Mouse (Mus musculus): ENCODE data around the gene Mtor.

- no peak for TF ChIP-seq POLR2A (IDR thresholded peaks at IDR 0.05; ENCODE audit: insufficient read length, low read depth)
- no peak for TF ChIP-seq MYOG (IDR thresholded peaks at IDR 0.05; ENCODE audit: control insufficient read depth in 1 of 3, insufficient read depth in 1 of 3, insufficient read length in 2 of 3, low read depth in 2 of 3)
- TF ChIP-seq MYOD1 (IDR thresholded peaks at IDR 0.05; ENCODE audit: control insufficient read depth in 1 of 3, insufficient read length in 2 of 3, low read depth in 2 of 3), result no peak
Measured at GRCm38 (mm10) chr4:148469487-148470252, 21.3 kb downstream of the Mtor start.
